Mouse (Mus musculus) small intestine, adult 2 months (tissue): ENCODE results near the gene Gm7579.

ENCODE experiments used
- CTCF ChIP-seq: fragments of 200-500 bp; IDR thresholded peaks from 2 replicates; pipeline ENCODE4 v1.5.1; 2012; ENCODE audit warnings: low read depth, mild to moderate bottlenecking, control low read depth, inconsistent platforms, low read length, moderate library complexity, mixed read lengths; ENCODE audit not compliant: insufficient replicate concordance, insufficient read length; ENCODE audit errors: extremely low read depth
- POLR2A ChIP-seq: fragments of 200-500 bp; IDR thresholded peaks from 2 replicates; pipeline ENCODE4 v1.6.1; 2012; ENCODE audit warnings: low read depth, mild to moderate bottlenecking, control low read depth, inconsistent platforms, low read length, moderate library complexity

DNA sequence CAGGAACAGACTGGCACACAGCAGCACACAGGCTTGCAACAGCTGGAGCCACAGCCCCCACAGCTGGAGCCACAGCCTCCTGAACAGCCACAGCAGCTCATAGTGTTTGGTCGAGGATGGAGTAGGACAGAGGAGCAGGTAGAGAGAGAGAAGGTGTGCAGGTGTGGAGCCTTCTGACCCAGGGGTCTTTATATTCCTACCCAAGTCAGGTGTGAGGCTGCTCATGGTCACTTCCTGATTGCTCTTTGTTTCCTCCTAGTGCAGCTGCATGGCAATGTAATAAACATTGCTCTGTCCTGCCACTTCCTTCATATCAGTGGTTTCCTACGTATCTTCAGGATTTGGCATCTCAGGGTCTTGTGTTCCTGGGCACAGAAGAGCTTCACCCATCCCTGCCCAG lies 21.4 kb upstream of the Gm7579 start, which contains the start of gene Gm10153:
- TF ChIP-seq CTCF (no peak), POLR2A (no peak)
